Comparison of ENCODE assay signal across 21 mouse cellular contexts in genomic region chr14:120428497-120428896, GRCm38 (mm10). TPM values are rescaled to one million over a fixed set of nuclear protein-coding genes. Genes with fewer than 3 reads are reported as not detected.
A peak's percentile ranks its signal among the peaks of the same experiment; 100 is the strongest.
DNase-seq lines count a peak whose midpoint lies in the region; ATAC-seq and TF ChIP-seq lines count a peak whose summit lies in the region.
"Had no signal": no experiment of that assay in that cellular context is flagged by ENCODE, and none has a peak within 500 bp of the region (broad histone marks: within the 10 kb centered on the region; RNA-seq: fewer than 3 reads in every experiment).

No protein-coding gene starts in this region.

- H3K79me3 ChIP-seq in C2C12 (ENCODE audit: low read depth), result no peaks in the 10 kb centered on the region

- peak overlapping the region; percentile 43 for H3K27ac ChIP-seq in layer of hippocampus, adult 2 months
- H3K27ac ChIP-seq in embryonic fibroblast, embryonic 13.5 days (ENCODE audit: insufficient read depth, low read length), result peak overlapping the region; percentile 54
- no peak overlapping the region for H3K27ac ChIP-seq in forebrain, postnatal 0 days (ENCODE audit: low read depth, low read length)
- H3K27ac ChIP-seq: embryonic facial prominence, embryonic 15.5 days; forebrain, embryonic 15.5 days; gastrocnemius, adult 2 months; heart, embryonic 13.5 days; hindbrain, embryonic 12.5 days had no signal

- ATAC-seq in forebrain, postnatal 0 days, result no peak
- ATAC-seq: forebrain, embryonic 15.5 days; hindbrain, embryonic 16.5 days had no signal

- no peak overlapping the region for H3ac ChIP-seq in C2C12 (ENCODE audit: control insufficient read depth, insufficient read length, low read depth)

- no peak for TF ChIP-seq POLR2A in embryonic fibroblast, embryonic 13.5 days (IDR thresholded peaks at IDR 0.05; ENCODE audit: low read depth, low read length)

- WGBS in forebrain, postnatal 0 days, result 92% methylated on average over 5 of the region's 5 CpGs

- H3K27me3 ChIP-seq in C2C12 (ENCODE audit: control insufficient read depth, insufficient read depth, insufficient read length), result no peaks in the 10 kb centered on the region
- H3K27me3 ChIP-seq in forebrain, postnatal 0 days (ENCODE audit: insufficient read depth, low read length), result no peaks in the 10 kb centered on the region
- H3K27me3 ChIP-seq: embryonic facial prominence, embryonic 15.5 days; forebrain, embryonic 15.5 days; heart, embryonic 13.5 days; hindbrain, embryonic 12.5 days had no signal

- DNase-seq in layer of hippocampus, adult 2 months (ENCODE audit: low spot score in 2 of 2), result peak; percentile 34 to 39
- DNase-seq in layer of hippocampus, adult 11-12 months (ENCODE audit: low spot score), result no peak
- peak; percentile 40 to 78 for DNase-seq in left cerebral cortex, postnatal 25 days (ENCODE audit: low spot score in 2 of 2)
- no peak for DNase-seq in left cerebral cortex, adult 11 months (ENCODE audit: low spot score)
- no peak for DNase-seq in forebrain, postnatal 0 days
- DNase-seq: adrenal gland, adult 8-10 months; adrenal gland, postnatal 36 days; cerebellum, adult 11 months; cerebellum, adult 8-10 months; cerebellum, postnatal 14 days; embryo, embryonic 11 days; gastrocnemius, adult 2 months; gastrocnemius, postnatal 25 days; heart, postnatal 4 days had no signal

- TF ChIP-seq CTCF in layer of hippocampus, adult 2 months (conservative IDR thresholded peaks at IDR 0.05), result no peak
- TF ChIP-seq CTCF in C2C12 (IDR thresholded peaks at IDR 0.05; ENCODE audit: control insufficient read depth, insufficient read depth, insufficient read length), result no peak
- no peak for TF ChIP-seq CTCF in embryonic fibroblast, embryonic 13.5 days (IDR thresholded peaks at IDR 0.05; ENCODE audit: borderline replicate concordance, insufficient read depth, low read length)
- no peak for TF ChIP-seq CTCF in forebrain, postnatal 0 days (IDR thresholded peaks at IDR 0.05; ENCODE audit: low read depth)

- no peak overlapping the region for H3K4me2 ChIP-seq in forebrain, postnatal 0 days (ENCODE audit: low read depth)
- H3K4me2 ChIP-seq: embryonic facial prominence, embryonic 15.5 days; forebrain, embryonic 15.5 days; heart, embryonic 13.5 days; hindbrain, embryonic 12.5 days had no signal

- H3K4me3 ChIP-seq in layer of hippocampus, adult 2 months, result no peak overlapping the region
- no peak overlapping the region for H3K4me3 ChIP-seq in C2C12 (ENCODE audit: insufficient read depth, poor library complexity, severe bottlenecking)
- H3K4me3 ChIP-seq in embryonic fibroblast, embryonic 13.5 days (ENCODE audit: insufficient read depth, low read length), result no peak overlapping the region
- no peak overlapping the region for H3K4me3 ChIP-seq in forebrain, postnatal 0 days (ENCODE audit: low read depth, low read length)
- H3K4me3 ChIP-seq: embryonic facial prominence, embryonic 15.5 days; forebrain, embryonic 15.5 days; gastrocnemius, adult 2 months; heart, embryonic 13.5 days; hindbrain, embryonic 12.5 days had no signal

- peaks cover 86% of the 10 kb centered on the region for H3K36me3 ChIP-seq in C2C12 (ENCODE audit: control insufficient read depth, insufficient read depth)
- peaks cover 15% of the 10 kb centered on the region; the same call in 1 of the 2 replicates for H3K36me3 ChIP-seq in forebrain, postnatal 0 days (ENCODE audit: insufficient read depth)
- H3K36me3 ChIP-seq: forebrain, embryonic 15.5 days had no signal

- no peak overlapping the region for H3K9ac ChIP-seq in forebrain, postnatal 0 days
- H3K9ac ChIP-seq: embryonic facial prominence, embryonic 15.5 days; forebrain, embryonic 15.5 days; heart, embryonic 13.5 days; hindbrain, embryonic 12.5 days had no signal

- 0 out of 2 replicates have a peak, but pooled peaks cover 10% of the 10 kb centered on the region for H3K9me3 ChIP-seq in forebrain, postnatal 0 days (ENCODE audit: low read length)
- H3K9me3 ChIP-seq: forebrain, embryonic 15.5 days had no signal

- intact Hi-C loops in left cerebral cortex, postnatal 25 days (cut with DNase I), result no loop called here

- H3K79me2 ChIP-seq in C2C12 (ENCODE audit: control insufficient read depth, insufficient read depth), result no peaks in the 10 kb centered on the region

- peaks cover 3% of the 10 kb centered on the region; the same call in 1 of the 2 replicates for H3K4me1 ChIP-seq in embryonic fibroblast, embryonic 13.5 days (ENCODE audit: control insufficient read depth, insufficient read depth, low read length)
- no peaks in the 10 kb centered on the region for H3K4me1 ChIP-seq in forebrain, postnatal 0 days (ENCODE audit: insufficient read depth)
- H3K4me1 ChIP-seq: embryonic facial prominence, embryonic 15.5 days; forebrain, embryonic 15.5 days; heart, embryonic 13.5 days; hindbrain, embryonic 12.5 days had no signal

TF ChIP-seq in C2C12, 6 proteins besides CTCF, POLR2A, EP300 and RAD21:
- TF ChIP-seq MYOD1 (IDR thresholded peaks at IDR 0.05; ENCODE audit: control insufficient read depth, insufficient read length, low read depth) (peak; percentile 4), CEBPB (IDR thresholded peaks at IDR 0.05; ENCODE audit: low read depth) (no peak)
TF ChIP-seq in C2C12: peak in this region for 1.

RNA-seq across cellular contexts. Expression of gene Rap2a, which starts 49.7 kb away (rescaled TPM):
- 10 to 100 TPM; 74.0 to 78.6 TPM for total RNA-seq in layer of hippocampus, adult 2 months (2021)
- total RNA-seq in left cerebral cortex, postnatal 25 days (2021), result 100 to 1,000 TPM in 1 of 2 experiments, 10 to 100 TPM in 1; 90.0 to 106 TPM
- polyA plus RNA-seq in C2C12 (2012; fragmentation: generic; extraction: Trizol), result 11.8 TPM
- polyA plus RNA-seq in embryonic fibroblast, embryonic 13.5 days (2011; ENCODE audit: insufficient read length, low read depth, missing spikeins), result 31.0 and 31.1 TPM in 2 replicates
- 75.9 and 78.4 TPM in 2 replicates for total RNA-seq in forebrain, postnatal 0 days (2014; rRNA removed)
- polyA plus RNA-seq in forebrain, postnatal 0 days (2015; fragmentation: Nextera tagmentation; extraction: Ambion mirVana), result 19.3 and 29.5 TPM in 2 replicates

Comparison
In these comparisons a context has a peak if more than half of its experiments do, and no peak if none do; other contexts are left out.
1. DNase-seq: peak in layer of hippocampus, adult 2 months (2 of 2) and left cerebral cortex, postnatal 25 days (2 of 2); none in layer of hippocampus, adult 11-12 months (single experiment), left cerebral cortex, adult 11 months (single experiment) and forebrain, postnatal 0 days (single experiment).